Mouse (Mus musculus): ENCODE measurements around the gene Inpp5d.

The Inpp5d gene

DNA sequence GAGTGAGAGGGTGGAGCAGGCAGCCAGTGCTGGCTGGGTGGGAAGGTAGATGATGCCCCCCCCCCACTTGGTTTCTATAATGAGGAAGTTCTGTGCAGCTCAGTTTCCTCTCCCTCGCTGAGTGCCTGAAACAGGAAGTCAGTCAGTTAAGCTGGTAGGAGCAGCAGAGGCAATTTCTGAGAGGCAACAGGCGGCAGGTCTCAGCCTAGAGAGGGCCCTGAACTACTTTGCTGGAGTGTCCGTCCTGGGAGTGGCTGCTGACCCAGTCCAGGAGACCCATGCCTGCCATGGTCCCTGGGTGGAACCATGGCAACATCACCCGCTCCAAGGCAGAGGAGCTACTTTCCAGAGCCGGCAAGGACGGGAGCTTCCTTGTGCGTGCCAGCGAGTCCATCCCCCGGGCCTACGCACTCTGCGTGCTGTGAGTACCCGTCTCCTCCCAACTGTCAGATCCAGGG, at the start of gene Inpp5d:
Gene Inpp5d (plus strand): TSS at position 102 of the 458 bp plus-strand sequence.
- DNase-seq (ENCODE audit: low spot score in 2 of 2), result peak; percentile 81 to 83

- no peak for DNase-seq (ENCODE audit: low spot score in 2 of 2)
Measured at GRCm38 (mm10) chr1:87573261-87573660, 46.9 kb upstream of the Inpp5d start.

DNA sequence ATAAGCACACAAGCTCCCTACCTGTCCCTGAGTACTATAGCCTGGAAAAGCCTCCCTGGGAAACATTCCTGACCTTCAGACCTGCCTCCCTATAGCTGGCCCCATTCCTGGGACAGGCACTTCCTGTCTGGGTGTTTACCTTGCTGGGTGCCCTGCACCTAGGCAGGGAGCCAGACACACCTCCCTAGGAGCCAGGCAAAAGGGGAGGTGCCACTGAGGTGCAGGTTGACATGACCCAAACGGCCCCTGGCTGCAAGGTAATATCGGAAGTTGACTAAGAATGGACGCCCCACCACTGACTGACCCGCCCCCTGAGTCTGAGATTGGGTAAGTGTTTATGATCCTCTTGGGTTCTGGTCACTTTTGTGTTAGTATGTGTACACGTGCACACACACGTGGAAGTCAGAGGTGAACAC, 46.3 kb upstream of the Inpp5d start, which contains the start of gene Ngef:
Gene Ngef (minus strand): TSS at position 71 of the 416 bp plus-strand sequence.
- no peak for DNase-seq (ENCODE audit: low spot score in 2 of 2)

GRCm38 (mm10) chr1:87574353-87574752, 45.8 kb upstream of the Inpp5d start:
- DNase-seq (ENCODE audit: low spot score in 2 of 2), result no peak

- no peak for DNase-seq (ENCODE audit: low spot score in 2 of 2)
Measured at GRCm38 (mm10) chr1:87574785-87575184, 45.3 kb upstream of the Inpp5d start.

- DNase-seq (ENCODE audit: low spot score in 2 of 2), result no peak
Measured at GRCm38 (mm10) chr1:87578965-87579364, 41.1 kb upstream of the Inpp5d start.

DNA sequence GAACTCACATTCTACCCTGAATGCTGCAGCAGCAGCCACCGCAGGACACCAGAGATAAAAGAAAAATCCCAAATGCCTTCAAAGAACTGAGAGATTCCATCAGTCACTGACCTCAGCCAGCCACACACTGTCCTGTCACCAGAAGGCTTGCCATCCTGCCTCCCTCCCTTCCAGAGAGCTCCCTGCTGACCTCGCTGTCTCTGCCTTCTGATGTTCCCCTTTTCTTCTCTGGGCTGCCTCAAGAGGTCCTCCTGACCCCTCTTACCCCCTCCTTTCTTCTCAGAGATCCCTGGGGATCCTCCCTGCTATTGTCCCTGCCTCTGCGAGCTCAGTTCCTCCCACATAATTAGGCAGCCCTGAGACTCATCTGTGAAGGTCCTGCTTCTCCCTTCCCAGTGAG, 39.3 kb upstream of the Inpp5d start:
- no peak for DNase-seq (ENCODE audit: low spot score in 2 of 2)

GRCm38 (mm10) chr1:87589162-87589561, 30.9 kb upstream of the Inpp5d start:
- no peak for DNase-seq (ENCODE audit: low spot score in 2 of 2)

DNA sequence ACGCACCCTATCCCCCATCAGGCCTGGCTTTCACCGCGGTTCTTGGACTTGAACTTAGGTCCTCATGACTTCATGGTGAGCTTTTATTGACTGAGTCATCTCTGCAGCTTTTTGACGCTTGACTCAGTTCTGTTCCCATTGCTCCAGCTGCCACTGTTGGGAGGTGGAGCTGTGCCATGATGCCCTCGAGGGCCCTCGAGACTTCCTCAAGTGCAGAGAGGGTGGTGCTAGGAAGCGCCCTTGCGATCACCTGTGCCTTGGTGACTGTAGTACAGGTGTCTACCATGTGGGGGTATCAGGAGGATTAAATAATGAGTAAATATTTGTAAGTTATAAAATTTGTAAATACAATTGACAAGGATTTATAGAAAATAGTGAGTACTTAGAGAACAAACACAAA, 30.1 kb upstream of the Inpp5d start:
- no peak for DNase-seq (ENCODE audit: low spot score in 2 of 2)

DNA sequence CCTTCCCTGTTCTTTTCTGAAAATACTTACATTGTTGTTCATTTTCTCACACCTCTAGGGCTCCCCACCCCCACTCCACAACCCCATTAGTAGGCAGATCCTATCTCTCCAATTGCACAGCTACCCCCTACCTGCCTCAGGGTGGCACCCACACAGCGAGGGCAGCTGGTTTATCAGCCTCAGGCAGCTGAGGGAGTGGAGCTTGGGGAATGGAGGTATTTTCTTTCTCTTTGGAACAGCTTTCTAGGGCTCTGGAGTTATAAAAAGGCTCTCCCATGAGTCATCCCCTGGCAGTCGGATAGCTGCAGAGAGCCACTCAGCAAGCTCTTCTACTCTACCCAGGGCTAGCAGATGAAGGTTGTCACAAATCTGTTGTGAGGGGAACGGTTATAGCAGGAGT, 25.9 kb upstream of the Inpp5d start:
- DNase-seq (ENCODE audit: low spot score in 2 of 2), result no peak

- no peak for DNase-seq (ENCODE audit: low spot score in 2 of 2)
Measured at GRCm38 (mm10) chr1:87594671-87595070, 25.4 kb upstream of the Inpp5d start.

DNA sequence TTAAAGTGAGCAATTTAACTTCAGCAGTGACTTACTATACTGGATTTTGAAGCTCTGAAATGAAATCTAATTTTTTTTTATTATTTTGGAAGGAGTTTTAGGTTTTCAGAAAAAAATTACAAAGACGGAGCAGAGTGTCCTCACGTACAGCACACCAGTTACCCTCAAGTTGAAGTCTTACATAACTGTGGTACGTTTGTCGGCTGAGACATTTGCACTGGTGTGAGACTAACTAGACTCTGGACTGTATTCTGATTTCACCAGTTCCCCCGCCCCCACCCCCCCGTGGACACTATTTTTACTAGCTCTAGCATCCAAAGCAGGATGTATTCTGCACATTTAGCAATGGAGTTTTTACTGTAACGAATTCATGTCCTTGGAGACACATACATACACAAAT, 19.6 kb upstream of the Inpp5d start:
- no peak for DNase-seq (ENCODE audit: low spot score in 2 of 2)

DNA sequence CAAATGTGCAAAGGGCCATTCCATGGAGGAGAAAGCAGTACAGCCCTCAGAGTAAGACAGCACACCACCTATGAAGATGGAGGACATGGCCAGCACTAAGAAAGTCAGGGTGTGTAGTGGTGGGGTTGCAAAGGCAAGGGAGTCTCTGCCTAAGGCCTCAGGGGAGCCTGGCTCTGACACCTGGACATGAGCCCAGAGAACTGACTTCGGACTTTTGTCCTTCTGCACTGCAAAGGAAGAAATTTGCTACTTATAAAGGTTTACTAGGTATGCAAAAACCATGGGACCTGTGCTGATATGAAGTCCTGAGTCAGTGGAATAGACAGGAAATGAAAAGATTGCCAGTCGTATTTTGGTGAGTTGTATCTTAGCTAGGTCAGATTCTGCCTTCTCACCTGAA, 18.3 kb upstream of the Inpp5d start:
- no peak for DNase-seq (ENCODE audit: low spot score in 2 of 2)

DNA sequence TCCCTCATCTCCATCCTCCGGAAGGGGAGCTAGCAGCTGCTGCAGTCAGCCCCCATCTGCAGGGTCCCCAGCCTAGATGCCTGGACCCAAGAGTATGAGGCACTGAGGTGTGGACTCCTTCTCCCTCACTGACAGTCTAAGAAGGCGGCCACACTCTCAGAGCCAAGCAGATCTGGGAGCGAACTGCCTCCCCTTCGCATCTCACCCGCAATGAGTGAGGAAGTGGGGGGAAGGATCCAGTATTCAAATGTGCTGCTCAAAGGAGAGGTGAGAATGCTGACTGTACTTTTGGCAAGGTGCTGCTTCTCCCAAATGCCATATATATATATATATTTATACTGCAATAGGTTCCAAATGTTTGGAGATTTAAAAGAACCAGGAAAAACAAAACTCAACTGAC, 16.7 kb upstream of the Inpp5d start:
- no peak for DNase-seq (ENCODE audit: low spot score in 2 of 2)

- DNase-seq (ENCODE audit: low spot score in 2 of 2), result no peak
Measured at GRCm38 (mm10) chr1:87605296-87605695, 14.8 kb upstream of the Inpp5d start.

DNA sequence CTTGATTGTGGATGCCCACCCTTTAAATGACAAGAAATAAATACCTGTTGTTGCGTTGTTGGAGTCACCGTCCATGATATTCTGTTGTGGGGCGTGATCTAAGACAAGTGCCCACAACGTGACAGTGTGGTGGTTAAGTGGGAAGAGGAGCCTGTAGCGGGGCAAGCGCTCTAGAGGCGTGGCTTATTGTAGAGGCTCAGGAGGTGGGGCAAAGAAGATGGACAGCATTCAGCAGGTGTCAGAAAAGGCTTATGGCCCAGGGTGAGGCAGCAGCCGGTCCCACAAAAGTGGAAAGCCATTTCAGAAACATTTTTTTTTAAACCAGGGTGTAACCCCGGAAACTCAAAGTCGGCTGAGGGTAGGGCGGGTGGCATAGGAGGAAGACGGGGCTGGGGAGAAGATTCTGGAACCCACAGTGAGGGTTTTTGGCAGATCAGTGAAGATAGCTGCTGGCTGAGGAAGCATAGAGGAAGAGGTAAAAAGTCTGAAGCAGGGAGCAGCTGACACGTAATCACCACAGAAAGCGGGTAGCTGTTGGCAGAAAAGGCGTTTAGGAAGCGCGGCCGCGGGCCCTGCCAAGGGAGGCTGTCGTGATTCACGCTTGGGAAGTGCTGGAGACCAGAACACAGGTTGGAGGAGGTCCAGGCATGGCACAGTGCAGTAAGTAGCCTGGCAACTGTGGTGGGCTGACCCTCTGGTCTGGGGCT, 12.6 kb upstream of the Inpp5d start:
- peak; percentile 38 to 51 for DNase-seq (ENCODE audit: low spot score in 2 of 2)

DNA sequence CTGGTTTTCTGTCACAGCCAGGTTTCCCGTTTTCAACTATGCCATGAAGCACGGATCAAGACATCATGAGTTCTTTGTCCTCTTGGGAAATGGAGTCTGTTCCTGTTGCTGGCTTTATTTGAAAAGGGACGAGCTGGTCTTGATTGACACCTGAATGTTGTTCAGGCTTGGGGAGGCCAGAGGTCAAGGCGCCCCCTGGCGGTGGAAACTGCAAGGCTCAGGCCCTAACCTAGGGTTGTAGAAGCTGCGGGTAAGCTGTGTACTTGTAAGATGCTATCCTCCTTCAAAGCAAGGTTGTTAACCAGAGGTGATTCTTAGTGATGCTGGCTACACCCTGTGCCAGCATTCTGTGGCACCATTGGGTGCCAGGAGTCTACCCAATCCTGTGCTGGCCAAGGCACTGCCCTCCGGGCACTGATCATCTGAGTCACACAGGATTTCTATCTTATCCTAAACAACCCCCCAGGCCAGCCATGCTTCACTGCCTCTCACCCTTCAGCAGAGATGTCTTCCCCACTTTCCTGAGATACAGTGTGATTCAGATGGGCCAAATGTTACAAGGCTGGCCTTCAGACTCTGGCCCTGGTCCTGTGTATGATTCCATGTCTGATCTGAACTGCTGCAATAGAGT, 11.6 kb upstream of the Inpp5d start:
- peak; percentile 72 to 73 for DNase-seq (ENCODE audit: low spot score in 2 of 2)

DNA sequence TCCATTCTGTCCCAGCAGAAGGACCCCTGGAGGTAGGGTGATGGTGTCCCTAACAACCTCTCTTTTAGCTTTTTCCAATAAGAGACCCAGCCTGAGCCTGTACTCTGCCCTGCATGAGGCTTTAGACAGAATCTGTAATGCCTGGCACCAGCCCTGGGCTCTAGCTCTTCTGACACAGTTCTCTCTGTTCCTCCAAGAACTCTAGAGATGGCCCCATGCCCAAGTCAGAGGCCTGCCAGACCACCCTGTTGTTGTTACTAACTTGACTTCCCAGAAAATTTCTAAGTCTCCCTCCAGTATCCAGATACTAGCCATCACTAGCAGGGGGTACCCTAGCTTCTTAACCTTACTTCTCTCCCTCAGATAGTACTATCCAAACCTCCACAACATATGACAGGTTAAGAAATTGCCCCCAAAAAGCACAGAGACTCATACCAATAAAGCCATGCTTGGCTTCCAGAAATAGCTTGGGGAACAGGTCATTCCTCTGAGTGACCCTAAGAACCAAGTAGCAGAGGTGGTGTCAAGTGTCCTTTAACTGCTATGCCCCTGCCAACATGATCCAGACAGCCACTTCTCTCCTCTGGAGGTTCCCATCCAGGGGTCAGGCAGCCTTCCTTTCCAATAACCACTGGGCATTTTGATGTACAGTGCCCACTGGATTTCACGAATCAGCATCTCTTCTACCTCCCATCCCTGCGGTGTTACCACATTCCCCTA, 5.4 kb upstream of the Inpp5d start:
- DNase-seq (ENCODE audit: low spot score in 2 of 2), result no peak

GRCm38 (mm10) chr1:87620693-87621092, 581 bp downstream of the Inpp5d start:
- no peak for DNase-seq (ENCODE audit: low spot score in 2 of 2)

- DNase-seq (ENCODE audit: low spot score in 2 of 2), result no peak
Measured at GRCm38 (mm10) chr1:87621146-87621857, 1.2 kb downstream of the Inpp5d start.

DNA sequence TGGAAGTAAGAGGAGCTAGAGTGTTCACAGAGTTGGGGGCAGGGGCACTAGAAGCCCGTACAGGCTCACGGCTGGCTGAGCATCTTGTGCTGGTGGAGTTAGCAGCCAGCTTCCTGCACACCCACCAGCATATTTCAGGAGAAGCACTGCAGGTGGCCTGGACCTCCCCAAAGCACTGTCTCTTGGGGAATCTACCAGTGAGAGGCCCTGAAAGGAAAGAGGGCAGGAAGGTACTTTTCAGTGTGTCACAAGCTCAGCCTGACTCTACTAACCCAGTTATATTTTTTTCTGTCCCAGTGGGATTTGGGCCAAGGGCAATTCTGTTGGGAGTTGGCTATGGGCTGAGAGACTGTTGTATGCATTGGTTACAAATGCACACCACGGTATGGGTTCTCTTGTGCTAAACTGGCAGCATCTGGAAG, 1.8 kb downstream of the Inpp5d start:
- peak; percentile 63 to 68 for DNase-seq (ENCODE audit: low spot score in 2 of 2)
